Mouse (Mus musculus) adrenal gland, postnatal 4 days (tissue): ENCODE data around the gene Washc2. TPM values are rescaled to one million over a fixed set of nuclear protein-coding genes. Genes with fewer than 3 reads are reported as not detected.
"Not testable (repeated sequence)": the region's sequence is repeated elsewhere in the genome, so short reads cannot be mapped to it uniquely, and the experiment has no call there.

ENCODE experiments used
- DNase-seq, 2 experiments: peaks; one replicate each; pipeline ENCODE4 v3.0.0; 2021 to 2022; ENCODE audit warnings: low spot score in 2 of 2, mixed read lengths in 2 of 2
- long read RNA-seq, 2 experiments: library from polyadenylated mRNA; stranded (forward); transcript quantifications; one replicate each; pipeline ENCODE4 v2.0.0; 2021
- total RNA-seq, 2 experiments: library from RNA; stranded (reverse); gene quantifications; 2 replicates each; pipeline ENCODE4 v1.2.3; 2021

The Washc2 gene
- total RNA-seq: 10 to 100 TPM; 74.4 to 79.6 TPM
- long read RNA-seq, experiment 1, full-length matches to known transcripts: 12 of 31 reads
- long read RNA-seq, experiment 1, partial matches to known transcripts: 11 of 31 reads
- long read RNA-seq, experiment 1, other reads (novel, unspliced or antisense): 8 of 31 reads
- long read RNA-seq, experiment 2, full-length matches to known transcripts: 48 of 103 reads
- long read RNA-seq, experiment 2, partial matches to known transcripts: 32 of 103 reads
- long read RNA-seq, experiment 2, other reads (novel, unspliced or antisense): 23 of 103 reads

GRCm38 (mm10) chr6:116207729-116208534 lies at the start of gene Washc2:
TSS of gene Washc2 (plus strand) at chr6:116208038.
- peak; percentile 77 to 89 for DNase-seq

GRCm38 (mm10) chr6:116166383-116166782 lies 41.5 kb upstream of the Washc2 start:
- no peak for DNase-seq

GRCm38 (mm10) chr6:116173511-116174099 lies 34.2 kb upstream of the Washc2 start:
- DNase-seq: not testable (repeated sequence)

GRCm38 (mm10) chr6:116178376-116178775 lies 29.5 kb upstream of the Washc2 start:
- no peak for DNase-seq

GRCm38 (mm10) chr6:116180731-116181130 lies 27.1 kb upstream of the Washc2 start:
- no peak for DNase-seq

- no peak for DNase-seq
Observed at GRCm38 (mm10) chr6:116183509-116183908, 24.3 kb upstream of the Washc2 start.

GRCm38 (mm10) chr6:116186485-116186884 lies 21.4 kb upstream of the Washc2 start:
- DNase-seq: no peak

GRCm38 (mm10) chr6:116189417-116189816 lies 18.4 kb upstream of the Washc2 start:
- no peak for DNase-seq

- peak in 1 of 2 experiments; percentile 25 for DNase-seq
Observed at GRCm38 (mm10) chr6:116192809-116193311, 15.0 kb upstream of the Washc2 start.

- peak; percentile 99 for DNase-seq
Observed at GRCm38 (mm10) chr6:116193394-116194393, 14.1 kb upstream of the Washc2 start, which contains the start of gene Tmcc1. TSS of gene Tmcc1 (minus strand) at chr6:116193486.

GRCm38 (mm10) chr6:116195811-116196210 lies 12.0 kb upstream of the Washc2 start:
- no peak for DNase-seq

GRCm38 (mm10) chr6:116198173-116198572 lies 9.7 kb upstream of the Washc2 start:
- DNase-seq: no peak

- DNase-seq: no peak
Observed at GRCm38 (mm10) chr6:116199682-116200081, 8.2 kb upstream of the Washc2 start.

- DNase-seq: no peak
Observed at GRCm38 (mm10) chr6:116227767-116228166, 19.9 kb downstream of the Washc2 start.

GRCm38 (mm10) chr6:116228785-116229525 lies 21.1 kb downstream of the Washc2 start:
- peak; percentile 16 to 34 for DNase-seq

- not testable (repeated sequence) for DNase-seq
Observed at GRCm38 (mm10) chr6:116234821-116235220, 27.0 kb downstream of the Washc2 start.

GRCm38 (mm10) chr6:116235336-116235735 lies 27.5 kb downstream of the Washc2 start:
- no peak for DNase-seq

- DNase-seq: no peak
Observed at GRCm38 (mm10) chr6:116238083-116238482, 30.2 kb downstream of the Washc2 start.

- no peak for DNase-seq
Observed at GRCm38 (mm10) chr6:116240371-116240770, 32.5 kb downstream of the Washc2 start.

- no peak for DNase-seq
Observed at GRCm38 (mm10) chr6:116259649-116260048, 51.8 kb downstream of the Washc2 start.
